Mouse (Mus musculus): Measurements from ENCODE around the gene Lrrtm4. TPM values are rescaled to one million over a fixed set of nuclear protein-coding genes. Genes with fewer than 3 reads are reported as not detected.

Lrrtm4 gene
- total RNA-seq, 2 experiments from 2014 or later = not detected

DNA sequence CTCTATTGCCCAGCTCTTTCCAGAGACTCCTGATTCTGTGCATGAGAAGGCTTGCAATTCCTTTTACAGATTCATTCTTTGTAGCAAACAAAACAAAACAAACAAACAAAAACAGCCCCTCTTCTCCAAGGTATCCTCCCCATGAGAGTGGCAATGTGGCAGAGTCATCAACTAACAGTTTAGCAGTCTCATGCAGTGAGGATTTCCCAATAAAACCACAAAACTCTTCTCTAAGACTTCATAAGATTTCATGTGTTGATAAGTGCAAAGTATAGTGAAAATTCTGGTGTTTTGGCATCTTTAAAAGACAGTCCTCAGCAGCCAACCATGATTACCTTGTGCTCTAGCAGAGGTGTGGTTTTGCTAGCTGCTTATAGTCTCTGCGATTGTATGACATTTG lies 284.9 kb downstream of the Lrrtm4 start:
- peak; percentile 82 for ATAC-seq (replicated peaks; ENCODE audit: poor library complexity)

- peak; percentile 52; the same call in 1 of the 2 replicates for ATAC-seq (replicated peaks; ENCODE audit: poor library complexity)
Measured at GRCm38 (mm10) chr6:80328391-80328790, 309.7 kb downstream of the Lrrtm4 start.

DNA sequence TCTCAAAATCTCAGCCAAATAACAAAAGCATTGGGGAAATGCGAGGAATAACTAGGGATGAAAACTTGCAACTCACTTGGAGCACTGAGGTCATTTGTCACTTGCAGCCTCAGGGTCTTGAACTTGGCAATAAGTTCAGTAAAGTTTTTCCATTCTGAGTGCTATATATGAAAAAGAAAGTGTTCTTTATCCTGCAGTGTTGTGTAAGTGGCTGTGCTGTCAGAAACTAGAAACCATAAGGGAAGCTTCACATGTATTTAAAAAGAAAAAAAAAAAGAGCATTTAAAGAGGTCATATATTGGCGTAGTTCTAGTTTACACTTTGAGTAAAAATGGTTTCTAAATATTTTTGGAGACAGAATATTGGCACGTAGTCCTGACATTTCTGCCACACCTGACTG lies 313.1 kb downstream of the Lrrtm4 start:
- ATAC-seq (replicated peaks; ENCODE audit: poor library complexity) = no peak

DNA sequence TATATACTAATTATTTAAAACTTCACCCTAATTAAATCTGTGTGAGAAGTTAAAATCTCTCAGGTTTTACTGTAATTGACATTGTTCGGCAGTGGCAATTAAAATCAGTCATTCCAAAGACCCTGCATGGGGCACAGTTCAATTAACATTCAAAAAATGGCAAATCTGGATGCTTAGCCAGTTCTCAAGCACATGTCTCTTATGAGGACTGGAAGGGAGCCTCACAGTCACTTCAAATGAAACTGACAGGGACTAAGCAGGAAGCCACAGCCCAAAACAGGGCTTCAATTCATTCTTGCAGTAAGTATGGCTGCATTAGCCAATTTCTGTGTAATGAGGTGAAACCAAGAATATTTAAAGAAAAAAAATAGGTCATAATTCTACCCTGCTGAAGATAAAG lies 333.6 kb downstream of the Lrrtm4 start:
- ATAC-seq (replicated peaks; ENCODE audit: poor library complexity) = no peak

DNA sequence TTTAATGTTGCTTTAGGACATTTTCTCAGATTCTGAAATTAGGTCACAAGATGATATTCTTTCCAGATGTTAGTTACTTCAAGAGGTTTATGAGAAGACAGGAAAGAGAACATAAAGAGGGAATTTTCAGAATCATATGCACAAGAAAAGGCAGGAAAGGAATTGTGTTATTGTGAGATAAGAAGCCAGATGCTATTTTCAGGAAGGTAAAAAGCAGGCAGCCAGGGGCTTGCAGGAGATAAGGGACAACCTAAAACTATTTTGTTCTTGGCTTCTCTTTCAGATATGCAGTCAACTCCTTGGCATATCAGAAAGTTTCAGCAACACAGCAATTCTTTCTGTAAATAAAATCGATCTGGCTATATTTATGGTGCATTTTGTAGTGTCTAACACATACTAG lies 338.4 kb downstream of the Lrrtm4 start:
- ATAC-seq (replicated peaks; ENCODE audit: poor library complexity) = no peak

DNA sequence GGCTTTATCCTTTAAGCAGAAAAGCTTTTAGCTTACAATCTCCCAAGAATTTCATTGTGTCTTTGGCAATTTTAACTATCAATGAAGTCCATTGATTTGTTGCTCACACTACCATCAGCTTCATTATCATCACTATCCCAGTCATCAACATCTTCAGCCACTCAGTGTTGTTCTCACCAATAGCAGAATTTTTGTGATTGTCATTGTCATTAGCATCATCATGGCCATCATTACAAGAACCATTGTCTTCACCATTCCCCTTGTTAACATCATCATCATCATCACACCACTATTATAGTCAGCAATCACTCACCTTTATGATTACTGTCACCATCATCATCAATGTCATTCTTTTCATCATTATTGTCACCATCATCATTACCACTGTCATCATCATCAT lies 344.9 kb downstream of the Lrrtm4 start:
- no peak for ATAC-seq (replicated peaks; ENCODE audit: poor library complexity)

DNA sequence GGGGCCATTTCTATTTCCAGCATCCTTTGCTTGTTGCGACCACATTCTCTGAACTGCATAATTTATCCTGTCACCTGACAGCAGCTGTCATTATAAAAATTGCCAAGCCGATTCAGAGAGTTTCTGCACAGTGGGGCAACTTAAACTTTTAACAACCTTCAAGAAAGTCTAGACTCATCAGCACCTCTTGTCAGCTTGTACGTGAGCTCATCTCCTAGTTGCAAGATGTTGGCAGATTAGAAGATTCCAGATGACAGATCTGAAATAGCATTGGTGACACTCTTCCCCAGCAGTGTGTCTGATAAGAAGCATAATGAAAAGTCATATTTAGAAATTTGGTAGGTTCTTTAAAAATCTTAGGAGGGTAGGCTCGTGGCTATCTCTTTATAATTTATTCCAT lies 347.9 kb downstream of the Lrrtm4 start:
- ATAC-seq (replicated peaks; ENCODE audit: poor library complexity) = no peak

DNA sequence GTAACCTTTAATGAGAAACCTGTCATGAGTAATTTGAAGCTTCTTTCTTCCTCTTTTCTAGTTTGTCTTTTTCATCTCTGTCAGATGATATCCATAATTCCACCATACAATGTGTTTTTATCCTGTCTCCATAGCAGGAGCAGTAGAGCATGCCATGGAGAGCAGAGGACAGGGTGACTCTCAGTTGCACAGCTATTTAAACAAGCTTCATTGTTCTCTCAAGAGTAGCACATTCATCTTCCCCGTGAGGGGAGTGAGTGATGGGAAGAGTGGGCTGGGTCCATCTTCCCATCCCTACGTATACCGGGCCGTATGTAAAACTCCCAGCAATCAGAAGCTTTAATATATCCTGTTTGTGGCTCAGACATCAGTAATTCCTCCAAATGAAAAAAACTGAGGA lies 370.9 kb downstream of the Lrrtm4 start:
- ATAC-seq (replicated peaks; ENCODE audit: poor library complexity) = no peak

- ATAC-seq (replicated peaks; ENCODE audit: poor library complexity) = peak; percentile 84
Measured at GRCm38 (mm10) chr6:80406757-80407156, 388.1 kb downstream of the Lrrtm4 start.

GRCm38 (mm10) chr6:80440135-80440534 lies 421.5 kb downstream of the Lrrtm4 start:
- ATAC-seq (replicated peaks; ENCODE audit: poor library complexity) = peak; percentile 50; the same call in 1 of the 2 replicates

- no peak for ATAC-seq (replicated peaks; ENCODE audit: poor library complexity)
Measured at GRCm38 (mm10) chr6:80470546-80470945, 451.9 kb downstream of the Lrrtm4 start.

DNA sequence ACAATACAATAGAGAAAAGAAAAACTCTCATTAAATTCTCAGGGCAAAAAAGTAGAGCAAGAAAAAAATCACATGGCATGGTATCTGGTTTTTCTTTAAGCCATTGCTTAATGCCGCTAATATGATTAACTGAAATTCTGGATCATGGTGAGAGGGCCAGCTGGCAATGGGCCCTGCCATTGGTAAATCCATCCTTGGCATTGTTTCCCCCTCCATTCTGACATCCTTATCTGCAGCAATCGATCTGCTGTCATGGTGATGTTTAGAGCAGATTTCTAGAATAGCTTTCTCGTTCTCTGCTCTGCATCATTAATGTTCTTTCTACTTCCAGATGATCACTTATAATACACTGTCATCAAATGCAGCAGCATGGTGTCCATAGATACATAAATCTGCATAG lies 457.5 kb downstream of the Lrrtm4 start:
- no peak for ATAC-seq (replicated peaks; ENCODE audit: poor library complexity)

DNA sequence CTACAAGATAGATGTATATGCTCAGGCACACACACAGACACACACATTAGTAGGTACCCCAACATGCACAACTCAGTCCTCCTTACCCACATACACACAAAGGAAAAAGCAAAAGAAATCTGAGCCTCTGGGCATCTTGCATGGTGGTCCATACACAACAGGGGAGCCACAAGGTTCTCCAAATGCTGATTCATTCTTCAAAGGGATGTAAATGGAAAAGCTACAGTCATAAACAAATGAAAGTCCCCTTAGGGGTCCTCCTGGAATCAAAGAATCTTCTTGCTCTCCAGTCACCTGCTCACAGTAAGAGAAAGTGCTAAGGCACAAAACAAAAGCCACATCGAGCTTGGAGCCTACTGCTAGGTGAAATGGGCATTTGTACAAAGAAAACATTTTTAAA lies 526.3 kb downstream of the Lrrtm4 start:
- ATAC-seq (replicated peaks; ENCODE audit: poor library complexity) = no peak

DNA sequence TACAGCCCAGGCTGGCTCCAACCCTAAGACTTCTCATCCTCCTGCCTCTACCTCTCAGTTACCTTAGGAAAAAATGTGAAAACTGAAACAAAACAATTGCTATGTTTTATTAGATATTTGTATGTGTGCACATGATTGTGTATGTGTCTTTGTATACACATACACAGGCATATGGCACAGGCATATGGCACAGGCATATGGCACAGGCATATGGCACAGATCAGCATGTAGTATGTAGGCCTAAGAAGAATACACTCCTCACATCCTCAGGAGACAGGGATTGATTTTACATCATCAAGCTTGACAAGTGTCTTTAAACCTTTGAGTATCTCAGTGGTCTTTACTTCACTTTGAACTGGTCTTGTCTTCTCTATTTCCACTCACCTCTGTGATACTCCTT lies 531.2 kb downstream of the Lrrtm4 start:
- no peak for ATAC-seq (replicated peaks; ENCODE audit: poor library complexity)

- ATAC-seq (replicated peaks; ENCODE audit: poor library complexity) = no peak
Measured at GRCm38 (mm10) chr6:80553398-80553797, 534.7 kb downstream of the Lrrtm4 start.

DNA sequence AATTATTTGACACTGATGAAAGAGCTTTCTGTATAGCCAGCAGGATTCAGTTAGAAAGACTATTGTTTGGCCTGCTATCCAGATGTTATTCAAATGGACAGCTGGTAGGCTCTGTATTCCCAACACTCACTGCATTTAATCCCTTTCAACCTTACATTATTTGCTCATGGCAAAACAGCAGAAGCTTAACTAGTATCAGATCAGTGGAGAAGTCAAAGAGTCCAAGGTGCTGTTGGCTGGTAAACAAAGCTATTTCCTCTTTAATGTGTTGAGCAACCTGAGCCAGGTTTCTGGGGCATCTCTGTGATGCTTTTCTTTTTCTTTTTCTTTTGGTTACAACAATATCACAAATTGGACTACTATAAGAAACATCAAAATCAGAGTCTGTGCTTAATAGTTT lies 536.3 kb downstream of the Lrrtm4 start:
- no peak for ATAC-seq (replicated peaks; ENCODE audit: poor library complexity)

DNA sequence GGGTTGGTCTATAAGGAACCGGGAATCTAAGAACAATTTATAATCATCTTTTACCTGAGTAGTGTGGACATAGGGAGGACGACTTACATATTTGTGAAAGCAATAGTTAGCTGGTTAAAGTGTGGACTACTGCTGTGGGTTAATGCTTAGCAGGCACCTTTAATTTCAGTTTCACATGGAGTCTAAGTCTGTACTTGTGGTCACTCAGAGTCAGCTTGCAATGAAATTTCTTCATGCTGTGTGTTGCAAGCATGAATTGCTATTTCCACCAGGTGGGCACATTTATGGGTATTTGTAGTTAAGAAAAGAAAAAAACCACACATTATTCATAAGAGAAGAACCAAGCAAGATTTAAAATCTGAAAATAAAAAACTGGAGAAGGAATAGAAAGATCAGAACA lies 558.5 kb downstream of the Lrrtm4 start:
- ATAC-seq (replicated peaks; ENCODE audit: poor library complexity) = peak; percentile 81

GRCm38 (mm10) chr6:80582225-80582624 lies 563.5 kb downstream of the Lrrtm4 start:
- peak; percentile 93 for ATAC-seq (replicated peaks; ENCODE audit: poor library complexity)

- ATAC-seq (replicated peaks; ENCODE audit: poor library complexity) = no peak
Measured at GRCm38 (mm10) chr6:80589776-80590175, 571.1 kb downstream of the Lrrtm4 start.

GRCm38 (mm10) chr6:80619508-80619907 lies 600.8 kb downstream of the Lrrtm4 start:
- no peak for ATAC-seq (replicated peaks; ENCODE audit: poor library complexity)

DNA sequence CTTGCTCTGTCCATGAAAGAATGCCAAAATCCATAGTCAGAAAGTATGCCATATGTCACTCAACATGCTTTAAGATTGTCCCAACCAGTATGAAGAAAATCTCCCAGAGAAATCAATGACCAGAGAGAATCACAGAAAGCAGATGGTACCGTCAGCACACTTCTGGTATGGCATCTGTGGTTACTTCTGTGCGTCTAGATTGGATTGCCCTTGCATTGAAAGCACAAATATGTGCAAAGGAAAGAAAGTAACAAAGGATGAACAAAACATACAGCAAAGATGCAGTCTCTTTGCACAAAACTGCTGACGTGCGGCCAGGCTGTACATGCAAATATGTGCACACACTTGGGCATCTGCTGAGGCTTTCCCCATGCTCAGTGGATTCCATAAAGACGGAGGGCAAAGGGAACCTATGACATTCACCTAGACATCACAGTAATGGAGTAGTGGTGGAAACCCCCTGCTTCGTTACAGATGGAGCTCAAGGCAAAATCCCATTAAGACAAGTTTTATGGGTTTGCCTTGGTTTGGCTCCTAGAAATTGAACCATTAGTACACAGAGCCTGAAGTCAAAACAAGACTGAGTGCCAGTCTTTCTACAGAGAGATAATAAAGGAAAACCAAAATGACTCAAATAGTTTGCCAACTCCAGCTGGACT lies 604.1 kb downstream of the Lrrtm4 start:
- no peak for ATAC-seq (replicated peaks; ENCODE audit: poor library complexity)

DNA sequence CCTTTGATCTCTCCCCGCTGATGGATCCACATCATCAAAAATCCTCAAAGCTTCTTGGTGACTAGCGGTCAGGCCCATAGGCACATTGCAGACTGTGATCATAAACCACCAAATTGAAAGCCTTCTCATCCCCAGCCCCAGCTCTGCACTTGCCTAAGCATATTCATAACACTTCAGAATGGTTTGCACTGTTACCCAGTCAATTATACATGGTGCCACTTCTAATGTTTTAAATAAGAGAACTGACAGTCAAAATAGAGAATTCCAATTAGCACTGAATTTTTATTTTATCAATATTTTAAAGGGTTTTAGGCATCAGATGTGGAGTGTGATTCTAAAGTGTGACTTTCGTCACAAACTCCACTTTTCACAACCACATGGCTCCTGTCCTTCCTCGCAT lies 606.8 kb downstream of the Lrrtm4 start:
- no peak for ATAC-seq (replicated peaks; ENCODE audit: poor library complexity)

GRCm38 (mm10) chr6:80662729-80663128 lies 644.1 kb downstream of the Lrrtm4 start:
- ATAC-seq (replicated peaks; ENCODE audit: poor library complexity) = no peak

Measured in megakaryocyte progenitor cell, adult 5-6 weeks (primary cell).